Mouse (Mus musculus): ENCODE data around the gene Cdca7l. TPM values are rescaled to one million over a fixed set of nuclear protein-coding genes. Genes with fewer than 3 reads are reported as not detected.
"Not testable (repeated sequence)": the region's sequence is repeated elsewhere in the genome, so short reads cannot be mapped to it uniquely, and the experiment has no call there.

Cdca7l gene
- polyA plus RNA-seq (2015; fragmentation: Nextera tagmentation; extraction: Ambion mirVana): 41.2 and 42.4 TPM in 2 replicates

- not testable (repeated sequence) for H3K4me1 ChIP-seq (replicated peaks); H3K9me3 ChIP-seq; H3K4me2 ChIP-seq (replicated peaks); H3K27me3 ChIP-seq (replicated peaks); H3K36me3 ChIP-seq; H3K27ac ChIP-seq; H3K4me3 ChIP-seq (replicated peaks); H3K9ac ChIP-seq; ATAC-seq
- 91% methylated on average over 1 of the region's 6 CpGs for WGBS
Observed at GRCm38 (mm10) chr12:117803989-117804388, at the start of gene Cdca7l. TSS of gene Cdca7l (plus strand) at chr12:117804289.

GRCm38 (mm10) chr12:117756010-117756409 is 48.1 kb upstream of the Cdca7l start:
- no peak overlapping the region for H3K27ac ChIP-seq
- ATAC-seq: no peak; the same call in 1 of the 2 replicates
- 40% methylated on average over 7 of the region's 7 CpGs for WGBS
- H3K9me3 ChIP-seq: no peaks in the 10 kb centered on the region
- no peak overlapping the region for H3K4me3 ChIP-seq (replicated peaks)
- H3K9ac ChIP-seq: no peak overlapping the region
- no peaks in the 10 kb centered on the region for H3K27me3 ChIP-seq (replicated peaks)
- H3K4me1 ChIP-seq (replicated peaks): 0 out of 2 replicates have a peak, but pooled peaks cover 3% of the 10 kb centered on the region
- H3K36me3 ChIP-seq: no peaks in the 10 kb centered on the region
- no peak overlapping the region for H3K4me2 ChIP-seq (replicated peaks)

GRCm38 (mm10) chr12:117760373-117760772 is 43.7 kb upstream of the Cdca7l start:
- Histone ChIP-seq H3K27me3 (replicated peaks) (no peaks in the 10 kb centered on the region), H3K4me1 (replicated peaks) (0 out of 2 replicates have a peak, but pooled peaks cover 3% of the 10 kb centered on the region), H3K27ac (no peak overlapping the region), H3K9ac (no peak overlapping the region), H3K9me3 (no peaks in the 10 kb centered on the region), H3K36me3 (no peaks in the 10 kb centered on the region), H3K4me2 (replicated peaks) (no peak overlapping the region), H3K4me3 (replicated peaks) (no peak overlapping the region)
- no peak for ATAC-seq
- 73% methylated on average over 5 of the region's 5 CpGs for WGBS

GRCm38 (mm10) chr12:117760846-117761245 is 43.2 kb upstream of the Cdca7l start:
- Histone ChIP-seq H3K27me3 (replicated peaks) (no peaks in the 10 kb centered on the region), H3K4me2 (replicated peaks) (no peak overlapping the region), H3K4me1 (replicated peaks) (0 out of 2 replicates have a peak, but pooled peaks cover 2% of the 10 kb centered on the region), H3K9me3 (no peaks in the 10 kb centered on the region), H3K9ac (no peak overlapping the region), H3K4me3 (replicated peaks) (no peak overlapping the region), H3K36me3 (no peaks in the 10 kb centered on the region), H3K27ac (no peak overlapping the region)
- ATAC-seq: no peak

GRCm38 (mm10) chr12:117761698-117762097 is 42.4 kb upstream of the Cdca7l start:
- H3K4me1 ChIP-seq (replicated peaks): no peaks in the 10 kb centered on the region
- no peak overlapping the region for H3K4me3 ChIP-seq (replicated peaks)
- H3K27me3 ChIP-seq (replicated peaks): no peaks in the 10 kb centered on the region
- ATAC-seq: no peak
- H3K9ac ChIP-seq: no peak overlapping the region
- H3K4me2 ChIP-seq (replicated peaks): no peak overlapping the region
- H3K27ac ChIP-seq: no peak overlapping the region
- H3K9me3 ChIP-seq: no peaks in the 10 kb centered on the region
- no peaks in the 10 kb centered on the region for H3K36me3 ChIP-seq
- WGBS: 38% methylated on average over 1 of the region's 1 CpGs

GRCm38 (mm10) chr12:117763247-117763646 is 40.8 kb upstream of the Cdca7l start:
- H3K36me3 ChIP-seq: no peaks in the 10 kb centered on the region
- no peaks in the 10 kb centered on the region for H3K9me3 ChIP-seq
- peak; percentile 74 for ATAC-seq
- H3K9ac ChIP-seq: no peak overlapping the region
- WGBS: 53% methylated on average over 3 of the region's 3 CpGs
- no peaks in the 10 kb centered on the region for H3K4me1 ChIP-seq (replicated peaks)
- H3K27ac ChIP-seq: no peak overlapping the region
- H3K27me3 ChIP-seq (replicated peaks): no peaks in the 10 kb centered on the region
- H3K4me2 ChIP-seq (replicated peaks): no peak overlapping the region
- H3K4me3 ChIP-seq (replicated peaks): no peak overlapping the region

GRCm38 (mm10) chr12:117764839-117765238 is 39.2 kb upstream of the Cdca7l start:
- Histone ChIP-seq H3K9me3 (no peaks in the 10 kb centered on the region), H3K4me2 (replicated peaks) (no peak overlapping the region), H3K36me3 (no peaks in the 10 kb centered on the region), H3K27me3 (replicated peaks) (no peaks in the 10 kb centered on the region), H3K27ac (no peak overlapping the region), H3K9ac (no peak overlapping the region), H3K4me1 (replicated peaks) (no peaks in the 10 kb centered on the region), H3K4me3 (replicated peaks) (no peak overlapping the region)
- ATAC-seq: peak; percentile 56; the same call in 1 of the 2 replicates
- WGBS: 9% methylated on average over 7 of the region's 7 CpGs

- Histone ChIP-seq H3K9ac (no peak overlapping the region), H3K9me3 (no peaks in the 10 kb centered on the region), H3K36me3 (no peaks in the 10 kb centered on the region), H3K27ac (no peak overlapping the region), H3K4me3 (replicated peaks) (no peak overlapping the region), H3K27me3 (replicated peaks) (no peaks in the 10 kb centered on the region), H3K4me2 (replicated peaks) (no peak overlapping the region), H3K4me1 (replicated peaks) (no peaks in the 10 kb centered on the region)
- ATAC-seq: no peak; the same call in 1 of the 2 replicates
- WGBS: 9% methylated on average over 5 of the region's 5 CpGs
Observed at GRCm38 (mm10) chr12:117769113-117769512, 35.0 kb upstream of the Cdca7l start.

- Histone ChIP-seq H3K27me3 (replicated peaks) (no peaks in the 10 kb centered on the region), H3K4me2 (replicated peaks) (no peak overlapping the region), H3K9me3 (no peaks in the 10 kb centered on the region), H3K36me3 (no peaks in the 10 kb centered on the region), H3K4me3 (replicated peaks) (no peak overlapping the region), H3K9ac (no peak overlapping the region), H3K27ac (no peak overlapping the region), H3K4me1 (replicated peaks) (no peaks in the 10 kb centered on the region)
- WGBS: 47% methylated on average over 2 of the region's 2 CpGs
- no peak for ATAC-seq
Observed at GRCm38 (mm10) chr12:117770211-117770610, 33.9 kb upstream of the Cdca7l start.

GRCm38 (mm10) chr12:117771156-117771555 is 32.9 kb upstream of the Cdca7l start:
- 94% methylated on average over 4 of the region's 4 CpGs for WGBS
- no peaks in the 10 kb centered on the region for H3K27me3 ChIP-seq (replicated peaks)
- H3K4me2 ChIP-seq (replicated peaks): no peak overlapping the region
- no peaks in the 10 kb centered on the region for H3K36me3 ChIP-seq
- no peak overlapping the region for H3K9ac ChIP-seq
- ATAC-seq: no peak
- no peaks in the 10 kb centered on the region for H3K9me3 ChIP-seq
- H3K4me1 ChIP-seq (replicated peaks): no peaks in the 10 kb centered on the region
- no peak overlapping the region for H3K27ac ChIP-seq
- H3K4me3 ChIP-seq (replicated peaks): no peak overlapping the region

GRCm38 (mm10) chr12:117772638-117773037 is 31.5 kb upstream of the Cdca7l start:
- no peak for ATAC-seq
- no peak overlapping the region for H3K27ac ChIP-seq
- no peaks in the 10 kb centered on the region for H3K36me3 ChIP-seq
- H3K9me3 ChIP-seq: no peaks in the 10 kb centered on the region
- 3% methylated on average over 2 of the region's 2 CpGs for WGBS
- H3K4me3 ChIP-seq (replicated peaks): no peak overlapping the region
- H3K4me1 ChIP-seq (replicated peaks): no peaks in the 10 kb centered on the region
- H3K4me2 ChIP-seq (replicated peaks): no peak overlapping the region
- H3K9ac ChIP-seq: no peak overlapping the region
- no peaks in the 10 kb centered on the region for H3K27me3 ChIP-seq (replicated peaks)

- H3K4me1 ChIP-seq (replicated peaks): no peaks in the 10 kb centered on the region
- no peak overlapping the region for H3K4me2 ChIP-seq (replicated peaks)
- H3K36me3 ChIP-seq: no peaks in the 10 kb centered on the region
- no peak overlapping the region for H3K4me3 ChIP-seq (replicated peaks)
- no peak overlapping the region for H3K27ac ChIP-seq
- no peak overlapping the region for H3K9ac ChIP-seq
- no peaks in the 10 kb centered on the region for H3K27me3 ChIP-seq (replicated peaks)
- no peak for ATAC-seq
- 64% methylated on average over 5 of the region's 5 CpGs for WGBS
- no peaks in the 10 kb centered on the region for H3K9me3 ChIP-seq
Observed at GRCm38 (mm10) chr12:117776841-117777240, 27.2 kb upstream of the Cdca7l start.

- ATAC-seq: peak; percentile 61; the same call in 1 of the 2 replicates
- H3K9me3 ChIP-seq: no peaks in the 10 kb centered on the region
- no peak overlapping the region for H3K27ac ChIP-seq
- no peak overlapping the region for H3K9ac ChIP-seq
- WGBS: 16% methylated on average over 2 of the region's 2 CpGs
- no peaks in the 10 kb centered on the region for H3K27me3 ChIP-seq (replicated peaks)
- H3K4me1 ChIP-seq (replicated peaks): no peaks in the 10 kb centered on the region
- H3K4me3 ChIP-seq (replicated peaks): no peak overlapping the region
- H3K4me2 ChIP-seq (replicated peaks): no peak overlapping the region
- H3K36me3 ChIP-seq: no peaks in the 10 kb centered on the region
Observed at GRCm38 (mm10) chr12:117781360-117781759, 22.7 kb upstream of the Cdca7l start.

Data from intestine, embryonic 15.5 days (tissue).